Mouse (Mus musculus): ENCODE measurements at regions not wholly inside any gene's neighbourhood (a gene's known extent, or its start where the extent isn't known, plus 50 kb on each side); places are given as distances from the start of the nearest gene placed in this dataset.

- DNase-seq (ENCODE audit: low read depth, low spot score): no peak
Measured at GRCm38 (mm10) chr13:35383000-35383623, 276.5 kb upstream of the Cdyl start.

GRCm38 (mm10) chr13:35383624-35384018, 276.0 kb upstream of the Cdyl start:
- DNase-seq (ENCODE audit: low read depth, low spot score): no peak

GRCm38 (mm10) chr13:35388380-35388779, 271.3 kb upstream of the Cdyl start:
- DNase-seq (ENCODE audit: low read depth, low spot score): no peak

- no peak for DNase-seq (ENCODE audit: low read depth, low spot score)
Measured at GRCm38 (mm10) chr13:35389781-35390525, 269.7 kb upstream of the Cdyl start.

- DNase-seq (ENCODE audit: low read depth, low spot score): no peak
Measured at GRCm38 (mm10) chr13:35390526-35390880, 269.1 kb upstream of the Cdyl start.

- no peak for DNase-seq (ENCODE audit: low read depth, low spot score)
Measured at GRCm38 (mm10) chr13:35392167-35392566, 267.5 kb upstream of the Cdyl start.

- DNase-seq (ENCODE audit: low read depth, low spot score): no peak
Measured at GRCm38 (mm10) chr13:35395192-35395591, 264.4 kb upstream of the Cdyl start.

GRCm38 (mm10) chr13:35395630-35396029, 264.0 kb upstream of the Cdyl start:
- DNase-seq (ENCODE audit: low read depth, low spot score): no peak

GRCm38 (mm10) chr13:35397166-35397565, 262.5 kb upstream of the Cdyl start:
- no peak for DNase-seq (ENCODE audit: low read depth, low spot score)

- DNase-seq (ENCODE audit: low read depth, low spot score): no peak
Measured at GRCm38 (mm10) chr13:35398192-35398591, 261.4 kb upstream of the Cdyl start.

- DNase-seq (ENCODE audit: low read depth, low spot score): no peak
Measured at GRCm38 (mm10) chr13:35402856-35403255, 256.8 kb upstream of the Cdyl start.

GRCm38 (mm10) chr13:35404428-35404827, 255.2 kb upstream of the Cdyl start:
- DNase-seq (ENCODE audit: low read depth, low spot score): no peak

- DNase-seq (ENCODE audit: low read depth, low spot score): no peak
Measured at GRCm38 (mm10) chr13:35405384-35405783, 254.2 kb upstream of the Cdyl start.

GRCm38 (mm10) chr13:35417500-35417899, 242.1 kb upstream of the Cdyl start:
- DNase-seq (ENCODE audit: low read depth, low spot score): no peak

GRCm38 (mm10) chr13:35420076-35420475, 239.6 kb upstream of the Cdyl start:
- DNase-seq (ENCODE audit: low read depth, low spot score): no peak

- no peak for DNase-seq (ENCODE audit: low read depth, low spot score)
Measured at GRCm38 (mm10) chr13:35426061-35426460, 233.6 kb upstream of the Cdyl start.

- DNase-seq (ENCODE audit: low read depth, low spot score): no peak
Measured at GRCm38 (mm10) chr13:35435173-35435572, 224.5 kb upstream of the Cdyl start.

- DNase-seq (ENCODE audit: low read depth, low spot score): no peak
Measured at GRCm38 (mm10) chr13:35447661-35448060, 212.0 kb upstream of the Cdyl start.

GRCm38 (mm10) chr13:35452420-35452819, 207.2 kb upstream of the Cdyl start:
- no peak for DNase-seq (ENCODE audit: low read depth, low spot score)

GRCm38 (mm10) chr13:35453222-35453914, 206.3 kb upstream of the Cdyl start:
- DNase-seq (ENCODE audit: low read depth, low spot score): no peak

GRCm38 (mm10) chr13:35460051-35460450, 199.6 kb upstream of the Cdyl start:
- no peak for DNase-seq (ENCODE audit: low read depth, low spot score)

- DNase-seq (ENCODE audit: low read depth, low spot score): no peak
Measured at GRCm38 (mm10) chr13:35463231-35463630, 196.4 kb upstream of the Cdyl start.

- DNase-seq (ENCODE audit: low read depth, low spot score): no peak
Measured at GRCm38 (mm10) chr13:35463850-35464249, 195.8 kb upstream of the Cdyl start.

All from embryo, embryonic 11.5 days (tissue).